Mouse (Mus musculus) small intestine, adult 2 months (tissue): ENCODE results near the gene Rnaseh2a.

ENCODE experiments used
- CTCF ChIP-seq: fragments of 200-500 bp; IDR thresholded peaks from 2 replicates; pipeline ENCODE4 v1.5.1; 2012; ENCODE audit warnings: low read depth, mild to moderate bottlenecking, control low read depth, inconsistent platforms, low read length, moderate library complexity, mixed read lengths; ENCODE audit not compliant: insufficient replicate concordance, insufficient read length; ENCODE audit errors: extremely low read depth
- POLR2A ChIP-seq: fragments of 200-500 bp; IDR thresholded peaks from 2 replicates; pipeline ENCODE4 v1.6.1; 2012; ENCODE audit warnings: low read depth, mild to moderate bottlenecking, control low read depth, inconsistent platforms, low read length, moderate library complexity

- peak; percentile 90; the same call in 1 of the 2 replicates for TF ChIP-seq CTCF
- no peak for TF ChIP-seq POLR2A
Observed at GRCm38 (mm10) chr8:84975434-84975833, 5.9 kb upstream of the Rnaseh2a start.
